ENCODE assay signal across 27 mouse cellular contexts in the genomic region with DNA sequence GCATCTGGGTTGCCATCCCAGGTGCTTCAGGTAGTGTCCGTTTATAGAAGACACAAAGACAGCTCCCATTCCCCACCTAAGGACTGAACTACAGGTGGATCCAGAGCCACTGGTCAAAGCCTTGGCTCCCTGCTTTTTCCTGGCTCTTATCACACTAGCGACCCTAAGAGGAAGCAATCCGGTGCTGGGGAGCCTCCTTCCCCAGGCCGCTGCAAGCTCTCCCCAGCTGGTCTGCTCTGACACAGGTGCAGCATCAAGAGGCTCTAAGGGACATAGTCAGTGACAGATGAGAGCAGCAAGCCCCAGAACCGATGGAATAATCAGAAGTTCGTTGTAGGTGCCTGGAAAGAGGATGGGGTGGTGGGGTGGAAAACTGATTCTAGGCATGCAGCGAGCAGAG. TPM values are rescaled to one million over a fixed set of nuclear protein-coding genes. Genes with fewer than 3 reads are reported as not detected.
A peak's percentile ranks its signal among the peaks of the same experiment; 100 is the strongest.
DNase-seq lines count a peak whose midpoint lies in the region; ATAC-seq and TF ChIP-seq lines count a peak whose summit lies in the region.
"Had no signal": no experiment of that assay in that cellular context is flagged by ENCODE, and none has a peak within 500 bp of the region (broad histone marks: within the 10 kb centered on the region; RNA-seq: fewer than 3 reads in every experiment).

No protein-coding gene starts in this region.

- peaks cover 66% of the 10 kb centered on the region for H3K4me1 ChIP-seq in midbrain, embryonic 10.5 days
- H3K4me1 ChIP-seq in midbrain, embryonic 15.5 days: peaks cover 45% of the 10 kb centered on the region
- peaks cover 55% of the 10 kb centered on the region for H3K4me1 ChIP-seq in limb, embryonic 10.5 days
- H3K4me1 ChIP-seq in neural tube, embryonic 15.5 days: peaks cover 48% of the 10 kb centered on the region

- H3K4me2 ChIP-seq in midbrain, embryonic 15.5 days: no peak overlapping the region
- H3K4me2 ChIP-seq in neural tube, embryonic 15.5 days: no peak overlapping the region
- H3K4me2 ChIP-seq: embryonic facial prominence, embryonic 12.5 days; embryonic facial prominence, embryonic 15.5 days; forebrain, embryonic 13.5 days; heart, embryonic 12.5 days; heart, embryonic 15.5 days; hindbrain, embryonic 14.5 days had no signal

- H3K4me3 ChIP-seq in gastrocnemius, adult 2 months: no peak overlapping the region
- no peak overlapping the region for H3K4me3 ChIP-seq in midbrain, embryonic 10.5 days
- H3K4me3 ChIP-seq in midbrain, embryonic 15.5 days: no peak overlapping the region
- no peak overlapping the region for H3K4me3 ChIP-seq in limb, embryonic 10.5 days
- H3K4me3 ChIP-seq in neural tube, embryonic 15.5 days (replicated peaks): no peak overlapping the region
- H3K4me3 ChIP-seq: embryonic facial prominence, embryonic 12.5 days; embryonic facial prominence, embryonic 15.5 days; forebrain, embryonic 13.5 days; heart, embryonic 12.5 days; heart, embryonic 15.5 days had no signal

- H3K27me3 ChIP-seq in midbrain, embryonic 10.5 days (ENCODE audit: low read depth, poor library complexity, severe bottlenecking): peaks cover 2% of the 10 kb centered on the region; the same call in 1 of the 2 replicates
- H3K27me3 ChIP-seq in midbrain, embryonic 15.5 days (replicated peaks): no peaks in the 10 kb centered on the region
- no peaks in the 10 kb centered on the region for H3K27me3 ChIP-seq in limb, embryonic 10.5 days (ENCODE audit: low read depth, poor library complexity, severe bottlenecking)
- H3K27me3 ChIP-seq in neural tube, embryonic 15.5 days (replicated peaks): no peaks in the 10 kb centered on the region
- H3K27me3 ChIP-seq: CH12.LX; embryonic facial prominence, embryonic 12.5 days; embryonic facial prominence, embryonic 15.5 days; forebrain, embryonic 13.5 days; Patski had no signal

- no peaks in the 10 kb centered on the region for H3K36me3 ChIP-seq in midbrain, embryonic 10.5 days
- no peaks in the 10 kb centered on the region for H3K36me3 ChIP-seq in midbrain, embryonic 15.5 days (replicated peaks)
- no peaks in the 10 kb centered on the region for H3K36me3 ChIP-seq in limb, embryonic 10.5 days
- H3K36me3 ChIP-seq in neural tube, embryonic 15.5 days: no peaks in the 10 kb centered on the region
- H3K36me3 ChIP-seq: embryonic facial prominence, embryonic 12.5 days; embryonic facial prominence, embryonic 15.5 days; G1E; heart, embryonic 12.5 days; heart, embryonic 15.5 days had no signal

- WGBS in midbrain, embryonic 10.5 days: 79% methylated on average over 7 of the region's 7 CpGs
- 84% methylated on average over 7 of the region's 7 CpGs for WGBS in midbrain, embryonic 15.5 days
- 82% methylated on average over 7 of the region's 7 CpGs for WGBS in limb, embryonic 10.5 days
- 83% methylated on average over 7 of the region's 7 CpGs for WGBS in neural tube, embryonic 15.5 days

- H3K9me3 ChIP-seq in midbrain, embryonic 10.5 days (replicated peaks): no peaks in the 10 kb centered on the region
- H3K9me3 ChIP-seq in midbrain, embryonic 15.5 days: no peaks in the 10 kb centered on the region
- no peaks in the 10 kb centered on the region for H3K9me3 ChIP-seq in limb, embryonic 10.5 days (replicated peaks)
- no peaks in the 10 kb centered on the region for H3K9me3 ChIP-seq in neural tube, embryonic 15.5 days (replicated peaks)
- H3K9me3 ChIP-seq: embryonic facial prominence, embryonic 12.5 days; embryonic facial prominence, embryonic 15.5 days; forebrain, embryonic 13.5 days; heart, embryonic 12.5 days; heart, embryonic 15.5 days had no signal

- no peak overlapping the region for H3K9ac ChIP-seq in midbrain, embryonic 15.5 days
- H3K9ac ChIP-seq in neural tube, embryonic 15.5 days (replicated peaks): no peak overlapping the region
- H3K9ac ChIP-seq: embryonic facial prominence, embryonic 12.5 days; embryonic facial prominence, embryonic 15.5 days; forebrain, embryonic 13.5 days; heart, embryonic 12.5 days; heart, embryonic 15.5 days; hindbrain, embryonic 14.5 days had no signal

- no peak for DNase-seq in gastrocnemius, adult 2 months
- no peak for DNase-seq in gastrocnemius, postnatal 4 days (ENCODE audit: low spot score in 2 of 2)
- DNase-seq in midbrain, embryonic 10.5 days (ENCODE audit: low spot score): no peak
- peak; percentile 71 for DNase-seq in thymus, postnatal 14 days
- DNase-seq in limb, embryonic 10.5 days (ENCODE audit: low spot score): no peak
- DNase-seq: adrenal gland, postnatal 10 days; adrenal gland, postnatal 36 days; B cell, adult 2 months; cerebellum, adult 18-20 months; cerebellum, adult 9-10 months; cerebellum, postnatal 14 days; gastrocnemius, postnatal 14 days; heart, adult 18-20 months; heart, postnatal 14 days; heart, postnatal 4 days had no signal

- peak overlapping the region; percentile 20; the same call in 1 of the 2 replicates for H3K27ac ChIP-seq in gastrocnemius, adult 2 months
- H3K27ac ChIP-seq in midbrain, embryonic 10.5 days (replicated peaks): peak overlapping the region; percentile 5; the same call in 1 of the 2 replicates
- no peak overlapping the region for H3K27ac ChIP-seq in midbrain, embryonic 15.5 days
- H3K27ac ChIP-seq in limb, embryonic 10.5 days: no peak overlapping the region
- H3K27ac ChIP-seq in neural tube, embryonic 15.5 days (replicated peaks): no peak overlapping the region
- H3K27ac ChIP-seq: embryonic facial prominence, embryonic 12.5 days; forebrain, embryonic 13.5 days; heart, embryonic 15.5 days had no signal

- ATAC-seq in midbrain, embryonic 15.5 days (replicated peaks): no peak
- ATAC-seq in neural tube, embryonic 15.5 days (ENCODE audit: low FRiP score): no peak
- ATAC-seq: forebrain, embryonic 13.5 days; hindbrain, postnatal 0 days; Patski had no signal

- intact Hi-C loops in gastrocnemius, adult 2 months (cut with DNase I): loop anchor here (5.0 kb wide), 1 partner anchor 53 kb away; the partner anchor contains the start of gene Hpcal1

- no peak for TF ChIP-seq CTCF in gastrocnemius, adult 2 months (IDR thresholded peaks at IDR 0.05)

RNA-seq across cellular contexts. Expression of gene Hpcal1, which starts 54.8 kb away (rescaled TPM):
- total RNA-seq in gastrocnemius, adult 2 months (2021): 10 to 100 TPM in 1 of 2 experiments, 1 to 10 TPM in 1; 4.8 to 10.3 TPM
- 10 to 100 TPM; 21.7 to 23.0 TPM for total RNA-seq in gastrocnemius, postnatal 4 days (2021)
- 41.0 and 41.9 TPM in 2 replicates for polyA plus RNA-seq in midbrain, embryonic 10.5 days (2016; fragmentation: Nextera tagmentation; extraction: Ambion mirVana)
- 92.6 and 97.2 TPM in 2 replicates for polyA plus RNA-seq in midbrain, embryonic 15.5 days (2015; fragmentation: Nextera tagmentation; extraction: Ambion mirVana)
- polyA plus RNA-seq in limb, embryonic 10.5 days (2016; fragmentation: Nextera tagmentation; extraction: Ambion mirVana): 34.2 and 35.3 TPM in 2 replicates
- 130 and 133 TPM in 2 replicates for polyA plus RNA-seq in neural tube, embryonic 15.5 days (2015; fragmentation: Nextera tagmentation; extraction: Ambion mirVana)
- total RNA-seq: G1E had no signal
- polyA plus RNA-seq: G1E had no signal

Comparison
In these comparisons a context has a peak if more than half of its experiments do, and no peak if none do; other contexts are left out.
1. H3K27ac ChIP-seq: peak in gastrocnemius, adult 2 months (single experiment) and midbrain, embryonic 10.5 days (single experiment); none in midbrain, embryonic 15.5 days (single experiment), limb, embryonic 10.5 days (single experiment) and neural tube, embryonic 15.5 days (single experiment).